Mouse (Mus musculus) embryonic facial prominence, embryonic 10.5 days (tissue): ENCODE measurements at regions not wholly inside any gene's neighbourhood (a gene's known extent, or its start where the extent isn't known, plus 50 kb on each side); places are given as distances from the start of the nearest gene placed in this dataset.
A peak's percentile ranks its signal among the peaks of the same experiment; 100 is the strongest.

Experiments
- DNase-seq: peaks from one replicate; pipeline ENCODE4 v3.0.0-alpha.2; 2017; ENCODE audit warnings: low spot score
- H3K27ac ChIP-seq: fragments of 300-500 bp; sonication (generic); replicated peaks from 2 replicates; pipeline ENCODE4 v1.5.1; 2016; ENCODE audit warnings: mild to moderate bottlenecking
- H3K27me3 ChIP-seq: fragments of 300-500 bp; sonication (generic); replicated peaks from 2 replicates; pipeline ENCODE4 v1.6.1; 2016; ENCODE audit warnings: low read depth, mild to moderate bottlenecking; ENCODE audit not compliant: poor library complexity, severe bottlenecking
- H3K36me3 ChIP-seq: fragments of 300-500 bp; sonication (generic); replicated peaks from 2 replicates; pipeline ENCODE4 v1.6.1; 2016; ENCODE audit warnings: mild to moderate bottlenecking, moderate library complexity
- H3K4me1 ChIP-seq: fragments of 300-500 bp; sonication (generic); 2 replicates; pipeline ENCODE4 v1.6.1; 2016
- H3K4me3 ChIP-seq: fragments of 300-500 bp; sonication (generic); 2 replicates; pipeline ENCODE4 v1.5.1; 2016; ENCODE audit warnings: mild to moderate bottlenecking, moderate library complexity
- H3K9me3 ChIP-seq: fragments of 300-500 bp; sonication (generic); 2 replicates; pipeline ENCODE4 v1.6.1; 2016; ENCODE audit warnings: mild to moderate bottlenecking
- WGBS: fragments of 180-500 bp; shearing (Covaris S2); methylation state at CpG from one replicate; pipeline ENCODE4 v1.1.7; 2016; 5-methylcytosine and 5-hydroxymethylcytosine counted together

- Histone ChIP-seq H3K36me3 (no peaks in the 10 kb centered on the region), H3K4me3 (no peak overlapping the region), H3K9me3 (no peaks in the 10 kb centered on the region), H3K4me1 (0 out of 2 replicates have a peak, but pooled peaks cover under 1% of the 10 kb centered on the region), H3K27me3 (peaks cover 99% of the 10 kb centered on the region), H3K27ac (no peak overlapping the region)
- WGBS, result 82% methylated on average over 5 of the region's 5 CpGs
- no peak for DNase-seq
These were observed 153.6 kb upstream of the Pja1 start for GRCm38 (mm10) chrX:99624515-99625179.

GRCm38 (mm10) chrX:99612130-99612759 lies 141.2 kb upstream of the Pja1 start:
- Histone ChIP-seq H3K27ac (0 out of 2 replicates have a peak overlapping the region, but pooled peaks have one; percentile 10), H3K27me3 (peaks cover 79% of the 10 kb centered on the region), H3K9me3 (no peaks in the 10 kb centered on the region; the same call in 1 of the 2 replicates), H3K4me3 (no peak overlapping the region), H3K36me3 (no peaks in the 10 kb centered on the region), H3K4me1 (peaks cover 18% of the 10 kb centered on the region)
- no peak for DNase-seq
- WGBS, result 58% methylated on average over 9 of the region's 9 CpGs

GRCm38 (mm10) chrX:99610096-99610495 lies 139.0 kb upstream of the Pja1 start:
- Histone ChIP-seq H3K4me1 (peaks cover 26% of the 10 kb centered on the region), H3K9me3 (no peaks in the 10 kb centered on the region; the same call in 1 of the 2 replicates), H3K36me3 (no peaks in the 10 kb centered on the region), H3K27me3 (peaks cover 93% of the 10 kb centered on the region), H3K27ac (no peak overlapping the region), H3K4me3 (no peak overlapping the region)
- WGBS, result 80% methylated on average over 5 of the region's 5 CpGs
- DNase-seq, result no peak

- no peak overlapping the region for H3K4me3 ChIP-seq
- no peaks in the 10 kb centered on the region; the same call in 1 of the 2 replicates for H3K9me3 ChIP-seq
- no peak overlapping the region for H3K27ac ChIP-seq
- peaks cover 94% of the 10 kb centered on the region for H3K27me3 ChIP-seq
- WGBS, result 80% methylated on average over 2 of the region's 2 CpGs
- peak; percentile 3 for DNase-seq
- peaks cover 31% of the 10 kb centered on the region for H3K4me1 ChIP-seq
- H3K36me3 ChIP-seq, result no peaks in the 10 kb centered on the region
These were observed 138.5 kb upstream of the Pja1 start for GRCm38 (mm10) chrX:99609591-99609990.

DNA sequence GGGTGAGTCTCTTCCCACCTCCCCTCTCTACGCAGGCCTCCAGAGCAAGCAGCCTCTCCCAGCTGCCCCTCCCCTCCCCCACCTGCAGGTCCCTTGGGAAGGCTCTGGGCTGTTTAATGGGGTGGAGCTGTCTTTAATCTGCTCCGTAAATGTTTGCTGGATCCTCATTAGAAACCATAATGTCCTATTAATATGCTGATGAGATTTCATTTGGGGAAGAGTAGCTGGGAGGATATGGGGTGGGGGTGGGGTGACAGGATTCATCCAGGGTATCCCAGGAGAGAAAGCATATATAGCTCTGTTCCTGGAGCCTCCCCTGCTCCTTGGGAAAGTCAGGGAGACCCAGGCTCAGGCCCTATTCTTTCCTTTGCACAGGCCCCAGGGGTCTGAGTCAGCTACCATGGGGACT lies 137.2 kb upstream of the Pja1 start:
- 42% methylated on average over 2 of the region's 2 CpGs for WGBS
- peaks cover 99% of the 10 kb centered on the region for H3K27me3 ChIP-seq
- H3K4me1 ChIP-seq, result peaks cover 32% of the 10 kb centered on the region
- H3K9me3 ChIP-seq, result no peaks in the 10 kb centered on the region
- no peak overlapping the region for H3K4me3 ChIP-seq
- H3K36me3 ChIP-seq, result no peaks in the 10 kb centered on the region
- H3K27ac ChIP-seq, result no peak overlapping the region
- DNase-seq, result peak; percentile 5

GRCm38 (mm10) chrX:99605084-99605824 lies 134.2 kb upstream of the Pja1 start:
- peak; percentile 16 for DNase-seq
- no peak overlapping the region for H3K27ac ChIP-seq
- H3K36me3 ChIP-seq, result no peaks in the 10 kb centered on the region
- H3K4me1 ChIP-seq, result peaks cover 17% of the 10 kb centered on the region
- H3K4me3 ChIP-seq, result no peak overlapping the region
- 57% methylated on average over 10 of the region's 10 CpGs for WGBS
- H3K27me3 ChIP-seq, result peaks cover 92% of the 10 kb centered on the region
- H3K9me3 ChIP-seq, result no peaks in the 10 kb centered on the region

DNA sequence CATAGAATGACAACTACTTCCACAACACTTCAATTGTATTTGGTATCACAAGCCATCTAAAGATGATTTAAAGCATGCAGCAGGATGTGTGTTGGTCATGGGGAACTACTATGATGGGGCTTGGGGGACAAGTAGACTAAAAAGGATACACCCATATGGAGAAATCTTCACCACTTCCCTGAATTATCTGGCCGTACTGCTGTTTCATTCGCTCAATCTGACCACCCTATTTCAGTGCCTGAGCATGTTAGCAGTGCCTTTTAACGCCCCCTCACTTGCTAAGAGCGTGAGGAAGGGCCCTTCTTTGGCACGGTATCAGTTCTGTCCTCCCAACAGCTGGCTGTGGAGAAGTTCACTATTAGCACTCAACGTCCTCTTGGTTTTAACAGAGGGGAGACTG lies 132.6 kb upstream of the Pja1 start:
- H3K36me3 ChIP-seq, result no peaks in the 10 kb centered on the region
- no peak overlapping the region for H3K27ac ChIP-seq
- H3K9me3 ChIP-seq, result no peaks in the 10 kb centered on the region
- H3K4me1 ChIP-seq, result peaks cover 17% of the 10 kb centered on the region
- H3K4me3 ChIP-seq, result no peak overlapping the region
- peaks cover 92% of the 10 kb centered on the region for H3K27me3 ChIP-seq
- 82% methylated on average over 6 of the region's 6 CpGs for WGBS
- no peak for DNase-seq

DNA sequence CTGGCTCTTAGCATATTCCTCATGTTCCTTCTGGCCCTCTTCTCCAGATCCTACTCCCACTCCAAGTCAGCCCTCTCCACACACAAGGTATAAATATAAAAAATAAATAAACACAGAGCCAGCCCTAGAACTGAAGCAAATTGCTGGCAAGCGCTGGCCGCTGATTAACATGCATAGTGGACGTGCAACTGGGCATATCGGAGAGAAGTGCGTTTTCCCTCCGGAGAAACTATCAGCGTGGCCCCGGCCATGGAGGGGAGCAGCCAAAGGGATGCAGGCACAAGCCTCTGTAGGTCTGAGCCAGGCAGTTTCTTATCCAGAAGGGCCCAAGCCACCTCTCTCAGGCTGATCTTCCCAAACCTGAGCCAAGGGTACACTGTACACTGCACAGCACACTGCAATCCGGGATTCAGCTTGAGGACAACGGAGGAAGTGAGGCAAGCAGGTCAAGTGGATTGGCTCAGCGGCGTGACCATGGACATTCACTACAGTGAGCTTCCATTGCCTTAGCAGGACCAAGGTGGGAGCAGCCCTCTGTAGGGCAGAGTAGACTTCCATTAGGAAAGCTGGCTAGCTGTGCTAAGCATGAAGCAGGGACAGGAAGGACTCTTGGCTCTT lies 131.3 kb upstream of the Pja1 start:
- no peak overlapping the region for H3K27ac ChIP-seq
- H3K4me1 ChIP-seq, result peaks cover 17% of the 10 kb centered on the region
- peaks cover 91% of the 10 kb centered on the region for H3K27me3 ChIP-seq
- no peaks in the 10 kb centered on the region for H3K36me3 ChIP-seq
- H3K4me3 ChIP-seq, result no peak overlapping the region
- no peaks in the 10 kb centered on the region for H3K9me3 ChIP-seq
- DNase-seq, result peak; percentile 6
- WGBS, result 79% methylated on average over 12 of the region's 12 CpGs

- 71% methylated on average over 6 of the region's 6 CpGs for WGBS
- Histone ChIP-seq H3K27me3 (peaks cover 97% of the 10 kb centered on the region), H3K4me1 (peaks cover 20% of the 10 kb centered on the region), H3K36me3 (no peaks in the 10 kb centered on the region), H3K27ac (no peak overlapping the region), H3K4me3 (no peak overlapping the region), H3K9me3 (no peaks in the 10 kb centered on the region)
- DNase-seq, result no peak
These were observed 124.4 kb upstream of the Pja1 start for GRCm38 (mm10) chrX:99595493-99595892.

DNA sequence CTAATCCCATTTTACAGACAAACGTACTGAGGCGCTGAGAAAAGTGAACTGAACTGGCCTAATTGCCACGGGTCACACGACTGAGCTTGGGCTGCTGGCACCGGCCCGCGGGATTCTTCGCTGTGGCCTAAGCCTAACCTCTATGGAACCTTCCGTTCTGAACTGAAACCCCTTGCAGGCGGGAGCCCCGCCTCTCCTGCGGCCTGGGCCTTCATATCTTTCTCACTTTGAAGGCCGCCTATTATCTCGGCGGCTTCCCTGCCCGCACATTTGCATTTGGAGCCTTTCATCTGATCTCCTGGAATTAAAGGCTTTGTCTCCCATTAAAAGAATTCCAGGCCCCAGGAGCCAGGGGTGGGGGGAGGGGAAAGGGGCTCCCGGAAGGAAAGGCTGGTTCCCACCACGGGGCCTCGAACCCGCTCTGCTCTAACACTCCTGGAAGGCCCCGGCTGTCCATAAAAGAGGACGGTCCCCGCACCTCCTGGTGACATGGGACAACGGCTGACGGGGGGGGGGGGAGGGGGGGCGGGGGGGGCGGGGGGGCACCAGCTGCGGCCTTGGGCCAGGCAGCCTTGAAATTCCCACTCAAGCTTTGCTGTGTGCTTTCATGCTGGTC lies 122.9 kb upstream of the Pja1 start:
- no peaks in the 10 kb centered on the region for H3K36me3 ChIP-seq
- peaks cover 99% of the 10 kb centered on the region for H3K27me3 ChIP-seq
- WGBS, result 21% methylated on average over 23 of the region's 28 CpGs
- peaks cover 20% of the 10 kb centered on the region for H3K4me1 ChIP-seq
- H3K27ac ChIP-seq, result no peak overlapping the region
- no peak overlapping the region for H3K4me3 ChIP-seq
- DNase-seq, result no peak
- H3K9me3 ChIP-seq, result no peaks in the 10 kb centered on the region

- H3K27ac ChIP-seq, result no peak overlapping the region
- no peak for DNase-seq
- H3K4me1 ChIP-seq, result peaks cover 20% of the 10 kb centered on the region
- peaks cover 100% of the 10 kb centered on the region for H3K27me3 ChIP-seq
- H3K4me3 ChIP-seq, result no peak overlapping the region
- H3K36me3 ChIP-seq, result no peaks in the 10 kb centered on the region
- H3K9me3 ChIP-seq, result no peaks in the 10 kb centered on the region
- WGBS, result 42% methylated on average over 11 of the region's 11 CpGs
These were observed 121.9 kb upstream of the Pja1 start for GRCm38 (mm10) chrX:99592980-99593379.

DNA sequence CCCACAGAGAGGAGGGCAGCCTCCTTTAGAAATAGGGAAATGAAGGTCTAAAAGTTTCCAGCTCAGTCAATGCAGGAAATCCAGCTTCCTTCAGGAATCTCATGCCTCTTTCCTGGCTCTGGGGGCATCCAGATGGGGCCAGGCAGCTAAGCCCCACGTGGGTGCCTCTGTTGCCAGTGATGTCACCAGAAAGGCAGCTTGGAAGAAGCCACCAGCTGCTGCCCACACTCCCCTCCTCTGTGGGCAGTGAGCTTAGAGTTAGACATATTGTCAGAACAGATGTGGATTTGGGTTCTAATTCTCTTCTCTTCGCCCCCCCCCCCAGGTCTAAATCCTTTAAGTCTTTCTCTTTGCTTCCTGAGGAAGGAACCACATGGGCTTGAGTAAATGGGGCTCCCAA lies 116.2 kb upstream of the Pja1 start:
- 40% methylated on average over 2 of the region's 2 CpGs for WGBS
- Histone ChIP-seq H3K36me3 (no peaks in the 10 kb centered on the region), H3K4me1 (peaks cover 4% of the 10 kb centered on the region; the same call in 1 of the 2 replicates), H3K27me3 (peaks cover 96% of the 10 kb centered on the region), H3K27ac (no peak overlapping the region), H3K9me3 (no peaks in the 10 kb centered on the region), H3K4me3 (no peak overlapping the region)
- DNase-seq, result no peak
